Mouse (Mus musculus) embryonic facial prominence, embryonic 11.5 days (tissue): ENCODE measurements around the gene Tmem52b. TPM values are rescaled to one million over a fixed set of nuclear protein-coding genes. Genes with fewer than 3 reads are reported as not detected.
A peak's percentile ranks its signal among the peaks of the same experiment; 100 is the strongest.

ENCODE experiments used
- ATAC-seq: fragments of 200-750 bp; cut with Nextera tagmentation; replicated peaks from 2 replicates; pipeline ENCODE4 v1.8.0; 2017; ENCODE audit warnings: low read depth; ENCODE audit not compliant: insufficient number of reproducible peaks, low FRiP score, low TSS enrichment
- DNase-seq: peaks from one replicate; pipeline ENCODE4 v3.0.0-alpha.2; 2015; ENCODE audit warnings: low spot score
- H3K27ac ChIP-seq: fragments of 300-500 bp; sonication (generic); replicated peaks from 2 replicates; pipeline ENCODE4 v1.5.1; 2014; ENCODE audit warnings: mild to moderate bottlenecking, low read depth, low read length, control low read depth
- H3K27me3 ChIP-seq: fragments of 300-500 bp; sonication (generic); 2 replicates; pipeline ENCODE4 v1.6.1; 2014; ENCODE audit warnings: mild to moderate bottlenecking, low read length, moderate library complexity, mixed read lengths; ENCODE audit not compliant: control insufficient read depth, insufficient read depth
- H3K36me3 ChIP-seq: fragments of 300-500 bp; sonication (generic); replicated peaks from 2 replicates; pipeline ENCODE4 v1.6.1; 2014; ENCODE audit warnings: low read depth, mild to moderate bottlenecking, low read length, moderate library complexity, mixed read lengths; ENCODE audit not compliant: control insufficient read depth, insufficient read depth
- H3K4me1 ChIP-seq: fragments of 300-500 bp; sonication (generic); 2 replicates; pipeline ENCODE4 v1.6.1; 2014; ENCODE audit warnings: low read length, mixed read lengths; ENCODE audit not compliant: control insufficient read depth, insufficient read depth
- H3K4me2 ChIP-seq: fragments of 300-500 bp; sonication (generic); 2 replicates; pipeline ENCODE4 v1.6.1; 2014; ENCODE audit warnings: low read depth, mild to moderate bottlenecking, control low read depth, low read length, moderate library complexity
- H3K4me3 ChIP-seq: fragments of 300-500 bp; sonication (generic); 2 replicates; pipeline ENCODE4 v1.5.1; 2014; ENCODE audit warnings: low read depth, low read length, control low read depth
- H3K9ac ChIP-seq: fragments of 300-500 bp; sonication (generic); replicated peaks from 2 replicates; pipeline ENCODE4 v1.6.1; 2014; ENCODE audit warnings: mild to moderate bottlenecking, control low read depth, low read length
- H3K9me3 ChIP-seq: fragments of 300-500 bp; sonication (generic); replicated peaks from 2 replicates; pipeline ENCODE4 v1.6.1; 2016; ENCODE audit warnings: mild to moderate bottlenecking, low read length, inconsistent platforms, mixed read lengths; ENCODE audit not compliant: control insufficient read depth
- WGBS: fragments of 180-500 bp; shearing (Covaris S2); extraction: QIAGEN DNeasy Blood & Tissue Kit; methylation state at CpG from one replicate; pipeline ENCODE4 v1.1.7; 2014; 5-methylcytosine and 5-hydroxymethylcytosine counted together
- polyA plus RNA-seq: library from polyadenylated mRNA; unstranded; fragments of >200 nt; fragmentation: Nextera tagmentation; extraction: Ambion mirVana; gene quantifications from 2 replicates; pipeline ENCODE4 v1.2.1, GENCODE M21; 2014

Gene Tmem52b
- polyA plus RNA-seq, 1 experiment from 2014 or later: not detected

- Histone ChIP-seq H3K4me2 (no peak overlapping the region), H3K36me3 (no peaks in the 10 kb centered on the region), H3K4me1 (no peaks in the 10 kb centered on the region), H3K9ac (no peak overlapping the region), H3K4me3 (no peak overlapping the region), H3K27ac (no peak overlapping the region), H3K27me3 (no peaks in the 10 kb centered on the region), H3K9me3 (no peaks in the 10 kb centered on the region)
- 88% methylated on average over 10 of the region's 10 CpGs for WGBS
- ATAC-seq (no peak), DNase-seq (no peak)
These were observed 4.0 kb downstream of the Tmem52b start for GRCm38 (mm10) chr6:129516388-129516787.

DNA sequence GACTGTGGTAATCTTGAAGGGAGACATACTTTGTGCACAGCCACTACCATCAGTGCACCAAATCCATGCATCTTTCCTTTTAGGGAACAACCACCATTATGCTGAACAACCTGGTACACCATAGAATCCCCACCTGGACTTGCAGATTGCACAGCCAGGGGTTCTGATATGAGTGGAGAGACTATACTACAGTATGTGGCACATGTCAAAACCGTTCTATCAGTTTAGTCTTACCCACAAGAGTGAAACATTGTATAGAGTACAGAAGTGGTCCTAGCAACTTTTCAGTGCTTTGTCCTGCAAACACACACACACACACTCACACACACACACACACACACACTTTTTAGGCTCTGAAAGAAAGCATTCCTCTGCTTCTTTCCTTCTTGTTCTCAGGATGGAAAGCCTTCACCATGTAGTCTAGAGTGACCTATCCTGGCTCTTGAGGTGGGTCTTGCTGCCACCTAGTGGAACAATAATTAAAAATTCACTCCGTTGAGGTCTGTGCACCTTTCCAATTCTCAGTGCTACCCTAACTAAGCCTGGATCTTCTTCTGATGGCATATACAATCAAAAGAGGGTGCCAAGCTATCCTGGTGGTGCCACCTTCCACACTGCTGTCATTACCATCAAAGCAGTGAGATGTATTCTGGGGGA lies 5.5 kb downstream of the Tmem52b start:
- Histone ChIP-seq H3K9ac (no peak overlapping the region), H3K4me2 (no peak overlapping the region), H3K27me3 (no peaks in the 10 kb centered on the region), H3K4me3 (no peak overlapping the region), H3K9me3 (no peaks in the 10 kb centered on the region), H3K27ac (no peak overlapping the region), H3K36me3 (no peaks in the 10 kb centered on the region), H3K4me1 (no peaks in the 10 kb centered on the region)
- WGBS: 52% methylated on average over 2 of the region's 2 CpGs
- ATAC-seq (peak; percentile 82), DNase-seq (peak; percentile 60)

GRCm38 (mm10) chr6:129526069-129526468 lies 13.7 kb downstream of the Tmem52b start:
- Histone ChIP-seq H3K4me2 (no peak overlapping the region), H3K27me3 (no peaks in the 10 kb centered on the region), H3K4me1 (no peaks in the 10 kb centered on the region), H3K9ac (no peak overlapping the region), H3K9me3 (no peaks in the 10 kb centered on the region), H3K4me3 (no peak overlapping the region), H3K36me3 (no peaks in the 10 kb centered on the region), H3K27ac (no peak overlapping the region)
- ATAC-seq (no peak), DNase-seq (no peak)

DNA sequence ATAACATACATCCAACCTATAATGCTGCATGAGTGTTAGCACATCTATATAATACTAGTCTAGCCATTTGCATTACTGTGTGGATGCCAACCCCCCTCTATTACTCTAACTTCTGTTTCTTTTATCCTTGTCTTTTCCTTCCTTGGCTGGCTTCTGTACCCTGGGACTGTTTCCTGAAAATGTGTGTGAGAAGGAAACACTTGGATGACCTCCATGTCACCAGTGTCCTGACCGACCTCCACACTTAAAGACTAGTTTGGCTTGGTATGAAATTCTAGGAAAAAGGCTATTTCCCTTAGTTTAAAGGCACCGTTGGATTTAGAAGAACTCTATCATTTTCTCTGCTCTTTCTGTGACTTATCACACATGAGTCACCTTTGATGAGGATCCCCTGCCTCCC lies 15.1 kb downstream of the Tmem52b start:
- H3K27ac ChIP-seq: no peak overlapping the region
- H3K4me2 ChIP-seq: no peak overlapping the region
- no peaks in the 10 kb centered on the region for H3K9me3 ChIP-seq
- WGBS: 85% methylated on average over 2 of the region's 2 CpGs
- H3K9ac ChIP-seq: no peak overlapping the region
- no peaks in the 10 kb centered on the region for H3K36me3 ChIP-seq
- DNase-seq (no peak), ATAC-seq (no peak)
- H3K4me3 ChIP-seq: no peak overlapping the region
- no peaks in the 10 kb centered on the region for H3K27me3 ChIP-seq
- H3K4me1 ChIP-seq: no peaks in the 10 kb centered on the region

DNA sequence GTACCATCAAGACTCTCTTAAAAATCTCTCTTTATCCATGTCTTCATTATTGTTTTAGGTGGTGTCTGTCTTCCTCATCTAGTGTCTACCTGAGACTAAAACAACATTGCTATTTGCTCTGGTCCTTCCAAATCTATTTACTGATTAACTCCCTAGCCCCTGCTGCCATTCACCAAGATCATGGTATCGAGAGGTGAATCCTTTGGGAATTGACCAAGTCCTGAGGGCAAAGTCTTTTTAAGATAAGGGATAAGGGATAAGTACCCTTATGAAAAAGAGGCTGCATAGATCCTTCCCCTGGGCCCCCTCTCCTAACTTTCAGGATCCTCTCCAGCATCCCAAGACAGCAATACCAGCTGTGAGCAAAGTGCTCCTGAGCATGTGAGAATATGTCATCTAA lies 17.2 kb downstream of the Tmem52b start:
- Histone ChIP-seq H3K4me2 (no peak overlapping the region), H3K27me3 (no peaks in the 10 kb centered on the region), H3K4me3 (no peak overlapping the region), H3K9me3 (no peaks in the 10 kb centered on the region), H3K9ac (no peak overlapping the region), H3K4me1 (no peaks in the 10 kb centered on the region), H3K27ac (no peak overlapping the region), H3K36me3 (no peaks in the 10 kb centered on the region)
- ATAC-seq (no peak), DNase-seq (no peak)
- WGBS: 69% methylated on average over 1 of the region's 1 CpGs

DNA sequence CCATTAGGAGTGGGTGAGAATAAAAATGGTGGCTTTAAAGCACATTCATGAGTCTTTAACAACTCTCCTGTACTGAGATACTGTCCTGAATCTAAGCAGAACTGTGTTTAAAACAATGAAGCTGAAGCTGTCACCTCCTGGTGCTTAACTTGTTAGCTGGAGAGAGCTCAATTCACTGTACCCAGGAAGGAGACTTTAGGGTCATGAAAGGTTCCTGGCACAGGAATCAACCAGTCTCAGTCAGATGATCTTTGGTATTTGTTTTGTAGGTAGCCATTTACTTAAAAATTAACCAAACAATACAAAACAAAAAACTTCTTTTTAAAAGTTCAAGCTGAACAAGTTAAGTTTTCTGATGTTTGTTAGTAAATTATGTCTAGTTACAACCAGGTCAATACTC lies 17.9 kb downstream of the Tmem52b start:
- no peak overlapping the region for H3K9ac ChIP-seq

DNA sequence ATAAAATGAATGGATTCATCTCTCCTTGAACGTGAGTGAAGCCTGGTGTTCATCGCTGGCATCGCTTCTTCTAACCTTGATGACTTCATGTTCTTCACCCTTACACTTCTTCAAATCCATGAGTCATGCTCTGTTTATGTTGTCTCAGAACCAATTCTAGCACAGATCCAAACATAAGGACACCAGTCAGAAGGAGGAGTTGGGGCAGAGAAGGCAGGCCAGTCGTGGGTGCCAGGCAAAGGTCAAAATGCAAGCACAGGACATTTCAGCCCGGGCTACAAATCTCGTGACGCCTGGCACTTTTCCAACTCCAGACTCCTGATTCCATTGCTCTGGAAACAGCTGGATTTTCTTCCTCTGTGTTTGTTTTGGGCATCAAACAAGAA lies 20.2 kb downstream of the Tmem52b start:
- Histone ChIP-seq H3K4me2 (peak overlapping the region; percentile 81), H3K36me3 (no peaks in the 10 kb centered on the region), H3K9me3 (no peaks in the 10 kb centered on the region), H3K4me3 (peak overlapping the region; percentile 84), H3K9ac (no peak overlapping the region; the same call in 1 of the 2 replicates), H3K4me1 (no peaks in the 10 kb centered on the region), H3K27ac (no peak overlapping the region), H3K27me3 (no peaks in the 10 kb centered on the region)
- DNase-seq (peak; percentile 58), ATAC-seq (0 out of 2 replicates have a peak, but pooled peaks have one; percentile 16)
- 36% methylated on average over 7 of the region's 7 CpGs for WGBS

More for the DNA sequence above, 17.9 kb downstream of the Tmem52b start:
- H3K36me3 ChIP-seq: no peaks in the 10 kb centered on the region
- no peak overlapping the region for H3K4me3 ChIP-seq
- no peak overlapping the region for H3K4me2 ChIP-seq
- no peaks in the 10 kb centered on the region for H3K4me1 ChIP-seq
- no peak overlapping the region for H3K27ac ChIP-seq
- no peaks in the 10 kb centered on the region for H3K9me3 ChIP-seq
- no peaks in the 10 kb centered on the region for H3K27me3 ChIP-seq
- DNase-seq (no peak), ATAC-seq (no peak)

DNA sequence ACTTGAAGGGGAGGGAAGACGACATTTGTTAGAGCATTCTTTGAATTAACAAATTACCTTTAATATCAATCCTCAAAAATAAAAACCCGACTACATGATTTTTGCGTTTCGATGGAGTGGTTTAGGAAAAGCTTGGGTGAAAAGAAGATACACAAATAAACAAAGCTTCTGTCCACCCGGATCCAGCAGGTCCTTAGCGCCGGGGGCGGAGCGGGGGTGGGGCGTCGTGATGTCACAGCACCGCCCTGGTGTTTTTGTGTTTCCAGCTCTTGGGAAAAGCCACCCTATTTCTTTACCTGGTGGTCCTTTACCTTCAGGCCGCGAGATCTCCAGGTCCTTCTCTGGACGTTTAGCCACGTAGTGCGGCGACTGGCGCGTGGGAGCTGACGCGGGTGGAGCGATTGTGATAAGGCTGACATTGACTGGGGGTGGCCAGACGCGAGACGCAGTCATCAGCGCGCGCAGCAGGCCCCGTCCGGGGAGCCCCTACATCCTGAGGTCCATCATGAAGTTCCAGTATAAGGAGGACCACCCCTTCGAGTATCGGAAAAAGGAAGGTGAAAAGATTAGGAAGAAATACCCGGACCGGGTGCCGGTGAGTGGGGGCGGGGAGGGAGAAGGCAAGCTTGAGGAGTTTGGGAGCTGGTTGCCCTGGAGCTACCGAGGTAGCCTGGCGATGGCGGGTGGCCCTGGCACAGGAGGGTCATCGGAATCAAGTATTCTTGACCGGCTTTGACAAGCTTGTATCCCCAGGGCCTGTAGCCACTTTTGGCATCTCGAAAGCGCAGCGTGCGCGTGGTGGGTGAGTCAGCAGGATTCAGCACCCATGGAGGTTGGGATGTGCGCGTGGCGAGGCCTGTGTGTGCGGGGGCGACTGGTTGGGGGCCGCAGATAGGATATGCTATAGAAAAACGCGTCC lies 20.8 kb downstream of the Tmem52b start, which contains the start of gene Gabarapl1:
Gene Gabarapl1 (plus strand): TSS at position 219 of the 919 bp plus-strand sequence.
- DNase-seq (peak; percentile 86), ATAC-seq (peak; percentile 84)
- Histone ChIP-seq H3K9me3 (no peaks in the 10 kb centered on the region), H3K36me3 (no peaks in the 10 kb centered on the region), H3K4me3 (peak within 1 kb of the TSS; percentile 84), H3K27ac (no peak within 1 kb of the TSS), H3K4me2 (peak within 1 kb of the TSS; percentile 81), H3K4me1 (no peaks in the 10 kb centered on the region), H3K27me3 (no peaks in the 10 kb centered on the region), H3K9ac (peak within 1 kb of the TSS; percentile 77)
- WGBS: under 1% methylated on average over 55 of the region's 55 CpGs
